Mouse (Mus musculus): Measurements from ENCODE around the gene Plxdc1.

- no peak for TF ChIP-seq CTCF (IDR thresholded peaks at IDR 0.05; ENCODE audit: low read depth, low read length)
- TF ChIP-seq POLR2AphosphoS5 (IDR thresholded peaks at IDR 0.05; ENCODE audit: insufficient replicate concordance, low read depth, low read length): no peak
Observed at GRCm38 (mm10) chr11:97924217-97924616, 62.0 kb downstream of the Plxdc1 start.

Data from G1E (cell line).